Mouse (Mus musculus) heart, postnatal 36 days (tissue): ENCODE data around the gene Sh3tc1. TPM values are rescaled to one million over a fixed set of nuclear protein-coding genes. Genes with fewer than 3 reads are reported as not detected.

Experiments
- DNase-seq, 2 experiments: peaks; one replicate each; pipeline ENCODE4 v3.0.0; 2021 to 2022
- intact Hi-C: fragments of 180-260 bp; cut with DNase I; formaldehyde crosslinking; loops from one replicate; pipeline ENCODE4 v1.15.1; 2025
- total RNA-seq, 2 experiments: library from RNA; stranded (reverse); gene quantifications; 2 replicates each; pipeline ENCODE4 v1.2.3; 2021

Gene Sh3tc1
- total RNA-seq, 2 experiments from 2014 or later, result 7.0 to 9.9 TPM

GRCm38 (mm10) chr5:35653743-35654395, 85.9 kb downstream of the Sh3tc1 start:
- intact Hi-C loops, result no loop called here
- DNase-seq, result peak in 1 of 2 experiments; percentile 63

- intact Hi-C loops, result no loop called here
- DNase-seq, result no peak
These were observed 86.9 kb downstream of the Sh3tc1 start for GRCm38 (mm10) chr5:35652872-35653271.

- intact Hi-C loops, result no loop called here
- no peak for DNase-seq
These were observed 87.5 kb downstream of the Sh3tc1 start for GRCm38 (mm10) chr5:35652319-35652718.

- DNase-seq, result no peak
- intact Hi-C loops, result no loop called here
These were observed 91.6 kb downstream of the Sh3tc1 start for GRCm38 (mm10) chr5:35648230-35648629.

- DNase-seq, result peak; percentile 59 to 60
- intact Hi-C loops, result no loop called here
These were observed 92.2 kb downstream of the Sh3tc1 start for GRCm38 (mm10) chr5:35647562-35647961.

Other genes with a start within 250 kb of the Sh3tc1 start
- 1 to 10 TPM in 1 of 2 experiments, under 1 TPM in 1; 0.60 to 1.0 TPM for gene Cpz, start 214.3 kb downstream of the Sh3tc1 start, total RNA-seq
- gene Trmt44, start 164.9 kb downstream of the Sh3tc1 start, total RNA-seq, result 1 to 10 TPM; 1.8 to 2.5 TPM
- gene Acox3, start 156.9 kb downstream of the Sh3tc1 start, total RNA-seq, result 10 to 100 TPM; 28.0 to 28.6 TPM
- 100 to 1,000 TPM; 105 to 136 TPM for gene Htra3, start 60.2 kb downstream of the Sh3tc1 start, total RNA-seq
- 10 to 100 TPM; 20.7 to 21.0 TPM for gene Ablim2, start 17.9 kb upstream of the Sh3tc1 start, total RNA-seq
- 10 to 100 TPM; 20.8 to 20.9 TPM for gene Afap1, start 153.3 kb upstream of the Sh3tc1 start, total RNA-seq